Mouse (Mus musculus) ES-E14 (cell line): ENCODE data around the gene Shc3. TPM values are rescaled to one million over a fixed set of nuclear protein-coding genes. Genes with fewer than 3 reads are reported as not detected.

Source experiments
- DNase-seq: peaks from one replicate; pipeline ENCODE4 v3.0.0-alpha.2; 2013; ENCODE audit warnings: low read depth, low spot score
- H3K27ac ChIP-seq: 2 replicates; pipeline ENCODE4 v1.5.1; 2012; ENCODE audit warnings: low read depth, mild to moderate bottlenecking, low read length, moderate library complexity, mixed read lengths; ENCODE audit not compliant: poor library complexity, insufficient read depth, severe bottlenecking
- H3K36me3 ChIP-seq: 2 replicates; pipeline ENCODE4 v1.6.1; 2012; ENCODE audit warnings: mild to moderate bottlenecking, low read length, moderate library complexity, mixed read lengths; ENCODE audit not compliant: control insufficient read depth, poor library complexity, insufficient read depth, severe bottlenecking
- H3K4me1 ChIP-seq, 2 experiments: fragments of 150-350 bp in 1 of 2; sonication (generic) in 1 of 2; 2 replicates each; pipeline ENCODE4 v1.6.1; 2012; ENCODE audit warnings: low read length in 2 of 2, mild to moderate bottlenecking in 1 of 2, mixed read lengths in 1 of 2; ENCODE audit not compliant: control insufficient read depth in 2 of 2, insufficient read depth in 2 of 2, poor library complexity in 1 of 2
- H3K4me3 ChIP-seq, 2 experiments: fragments of 150-350 bp in 1 of 2; sonication (generic) in 1 of 2; 2 replicates each; pipeline ENCODE4 v1.5.1; 2012; ENCODE audit warnings: low read length in 2 of 2, low read depth in 1 of 2, mild to moderate bottlenecking in 1 of 2, mixed read lengths in 1 of 2; ENCODE audit not compliant: insufficient read depth in 1 of 2, poor library complexity in 1 of 2, severe bottlenecking in 1 of 2
- H3K9ac ChIP-seq: 2 replicates; pipeline ENCODE4 v1.6.1; 2012; ENCODE audit warnings: low read depth, mild to moderate bottlenecking, low read length, mixed read lengths; ENCODE audit not compliant: poor library complexity, insufficient read depth, severe bottlenecking
- H3K9me3 ChIP-seq: fragments of 150-350 bp; sonication (generic); 2 replicates; pipeline ENCODE4 v1.6.1; 2012; ENCODE audit warnings: low read depth, mild to moderate bottlenecking, low read length; ENCODE audit not compliant: control insufficient read depth, insufficient read depth
- CHD2 ChIP-seq: IDR thresholded peaks from 2 replicates; pipeline ENCODE4 v1.6.1; 2014; ENCODE audit warnings: mild to moderate bottlenecking, low read depth, low read length, inconsistent platforms
- HCFC1 ChIP-seq: IDR thresholded peaks from 2 replicates; pipeline ENCODE4 v1.6.1; 2012; ENCODE audit warnings: low read length, inconsistent platforms, borderline replicate concordance; ENCODE audit not compliant: insufficient read depth
- MAFK ChIP-seq: IDR thresholded peaks from 2 replicates; pipeline ENCODE4 v1.6.1; 2014; ENCODE audit warnings: mild to moderate bottlenecking, low read depth, low read length, inconsistent platforms; ENCODE audit not compliant: insufficient read depth
- ZC3H11A ChIP-seq: IDR thresholded peaks from 2 replicates; pipeline ENCODE4 v1.6.1; 2012; ENCODE audit warnings: low read depth, mild to moderate bottlenecking, inconsistent platforms, low read length, borderline replicate concordance
- ZNF384 ChIP-seq: IDR thresholded peaks from 2 replicates; pipeline ENCODE4 v1.6.1; 2012; ENCODE audit warnings: low read depth, low read length, inconsistent platforms
- in situ Hi-C, 2 experiments: fragments of 600-800 bp; cut with MboI; formaldehyde crosslinking; loops; one replicate each; pipeline ENCODE4 v1.15.1; 2025; ENCODE audit warnings: low sequenced_read_pairs in 2 of 2, inconsistent platforms in 1 of 2; ENCODE audit not compliant: unreplicated experiment in 2 of 2
- total RNA-seq: library from RNA; depleted of rRNA; stranded (reverse); fragments of 300-350 nt; gene quantifications from 2 replicates; pipeline ENCODE4 v1.2.3, GENCODE M21; 2012

Shc3 gene
- total RNA-seq, 1 experiment, result 1.4 TPM

- Histone ChIP-seq H3K9ac (no peak overlapping the region), H3K9me3 (no peaks in the 10 kb centered on the region), H3K27ac (no peak overlapping the region), H3K36me3 (no peaks in the 10 kb centered on the region), H3K4me3 (no peak overlapping the region), H3K4me1 (no peaks in the 10 kb centered on the region)
- in situ Hi-C loops, result no loop called here
- no peak for TF ChIP-seq ZC3H11A
- DNase-seq, result no peak
Measured at GRCm38 (mm10) chr13:51482786-51483185, 86.4 kb downstream of the Shc3 start.

- no peaks in the 10 kb centered on the region for H3K4me1 ChIP-seq
- no peak for DNase-seq
- in situ Hi-C loops, result no loop called here
- H3K36me3 ChIP-seq, result no peaks in the 10 kb centered on the region
- H3K9ac ChIP-seq, result no peak overlapping the region
- H3K4me3 ChIP-seq, result no peak overlapping the region
- no peaks in the 10 kb centered on the region for H3K9me3 ChIP-seq
- no peak for TF ChIP-seq ZC3H11A
- H3K27ac ChIP-seq, result no peak overlapping the region
Measured at GRCm38 (mm10) chr13:51480341-51481011, 88.7 kb downstream of the Shc3 start.

- in situ Hi-C loops, result no loop called here
- H3K4me1 ChIP-seq, result no peaks in the 10 kb centered on the region
- no peak for TF ChIP-seq MAFK
- no peak for TF ChIP-seq CHD2
- no peak for TF ChIP-seq HCFC1
- no peak for TF ChIP-seq ZNF384
- TF ChIP-seq ZC3H11A, result no peak
- no peaks in the 10 kb centered on the region for H3K36me3 ChIP-seq
- no peak overlapping the region for H3K27ac ChIP-seq
- no peak overlapping the region for H3K4me3 ChIP-seq
- no peak for DNase-seq
- no peak overlapping the region for H3K9ac ChIP-seq
- no peaks in the 10 kb centered on the region for H3K9me3 ChIP-seq
Measured at GRCm38 (mm10) chr13:51479826-51480225, 89.4 kb downstream of the Shc3 start.

GRCm38 (mm10) chr13:51476991-51477390, 92.2 kb downstream of the Shc3 start:
- Histone ChIP-seq H3K27ac (no peak overlapping the region), H3K4me1 (no peaks in the 10 kb centered on the region), H3K4me3 (no peak overlapping the region), H3K9ac (no peak overlapping the region), H3K9me3 (no peaks in the 10 kb centered on the region), H3K36me3 (no peaks in the 10 kb centered on the region)
- TF ChIP-seq MAFK (peak; percentile 62; the same call in 1 of the 2 replicates), CHD2 (no peak)
- in situ Hi-C loops, result no loop called here
- no peak for DNase-seq

GRCm38 (mm10) chr13:51468697-51469250, 100.4 kb downstream of the Shc3 start:
- no peak for DNase-seq
- TF ChIP-seq ZNF384 (peak; percentile 98), CHD2 (no peak)

More at GRCm38 (mm10) chr13:51468697-51469250, 100.4 kb downstream of the Shc3 start:
- H3K4me1 ChIP-seq, result no peaks in the 10 kb centered on the region
- no peaks in the 10 kb centered on the region for H3K36me3 ChIP-seq
- no peak overlapping the region for H3K27ac ChIP-seq
- no peaks in the 10 kb centered on the region for H3K9me3 ChIP-seq
- H3K9ac ChIP-seq, result no peak overlapping the region
- in situ Hi-C loops, result no loop called here
- 0 out of 4 replicates have a peak overlapping the region, but pooled peaks of 1 of the 2 experiments have one; percentile 2 for H3K4me3 ChIP-seq
